Mouse (Mus musculus) myocyte (in vitro differentiated cells): Measurements from ENCODE around the gene A730061H03Rik. TPM values are rescaled to one million over a fixed set of nuclear protein-coding genes. Genes with fewer than 3 reads are reported as not detected.

Experiments used
- H3K27me3 ChIP-seq: one replicate; pipeline ENCODE4 v1.6.1; 2011; ENCODE audit not compliant: control insufficient read depth, insufficient read depth, insufficient read length
- H3K36me3 ChIP-seq: one replicate; pipeline ENCODE4 v1.6.1; 2011; ENCODE audit not compliant: control insufficient read depth, insufficient read depth
- H3K4me2 ChIP-seq: one replicate; pipeline ENCODE4 v1.6.1; 2011; ENCODE audit warnings: low read depth, control low read depth
- H3K4me3 ChIP-seq: one replicate; pipeline ENCODE4 v1.5.1; 2011; ENCODE audit warnings: mild to moderate bottlenecking, control low read depth, moderate library complexity
- H3K79me2 ChIP-seq: one replicate; pipeline ENCODE4 v1.6.1; 2011; ENCODE audit not compliant: control insufficient read depth, insufficient read depth
- H3ac ChIP-seq: one replicate; pipeline ENCODE4 v1.6.1; 2011; ENCODE audit not compliant: control insufficient read depth, insufficient read length
- CEBPB ChIP-seq: IDR thresholded peaks from 2 replicates; pipeline ENCODE4 v1.6.1; 2011; ENCODE audit warnings: mild to moderate bottlenecking, moderate library complexity; ENCODE audit not compliant: poor library complexity, insufficient read depth, severe bottlenecking
- E2F4 ChIP-seq: IDR thresholded peaks from one replicate; pipeline ENCODE4 v1.6.1; 2011; ENCODE audit warnings: mild to moderate bottlenecking, control low read depth, moderate library complexity; ENCODE audit not compliant: insufficient read depth
- MYOG ChIP-seq, 3 experiments: IDR thresholded peaks; one replicate each; pipeline ENCODE4 v1.6.1; 2011; ENCODE audit warnings: control low read depth in 2 of 3, low read depth in 2 of 3, mild to moderate bottlenecking in 2 of 3; ENCODE audit not compliant: insufficient read length in 2 of 3, control insufficient read depth in 1 of 3, insufficient read depth in 1 of 3
- POLR2A ChIP-seq: IDR thresholded peaks from one replicate; pipeline ENCODE4 v1.6.1; 2011; ENCODE audit warnings: low read depth, mild to moderate bottlenecking, control low read depth, moderate library complexity; ENCODE audit not compliant: insufficient read length
- POLR2AphosphoS2 ChIP-seq: IDR thresholded peaks from one replicate; pipeline ENCODE4 v1.6.1; 2011; ENCODE audit warnings: low read depth, control low read depth; ENCODE audit not compliant: insufficient read length
- REST ChIP-seq: IDR thresholded peaks from one replicate; pipeline ENCODE4 v1.6.1; 2011; ENCODE audit warnings: mild to moderate bottlenecking, control low read depth, moderate library complexity; ENCODE audit not compliant: insufficient read depth, insufficient read length
- TCF3 ChIP-seq: IDR thresholded peaks from one replicate; pipeline ENCODE4 v1.6.1; 2011; ENCODE audit warnings: low read depth, control low read depth; ENCODE audit not compliant: insufficient read length
- USF1 ChIP-seq: IDR thresholded peaks from one replicate; pipeline ENCODE4 v1.6.1; 2011; ENCODE audit warnings: low read depth, mild to moderate bottlenecking, control low read depth, moderate library complexity
- polyA plus RNA-seq: library from polyadenylated mRNA; unstranded; fragments of >200 nt; fragmentation: generic; extraction: Trizol; gene quantifications from one replicate; pipeline ENCODE4 v1.2.1, GENCODE M21; 2012; ENCODE audit warnings: missing spikeins

Gene A730061H03Rik
- polyA plus RNA-seq, 1 experiment, result 0.48 TPM

DNA sequence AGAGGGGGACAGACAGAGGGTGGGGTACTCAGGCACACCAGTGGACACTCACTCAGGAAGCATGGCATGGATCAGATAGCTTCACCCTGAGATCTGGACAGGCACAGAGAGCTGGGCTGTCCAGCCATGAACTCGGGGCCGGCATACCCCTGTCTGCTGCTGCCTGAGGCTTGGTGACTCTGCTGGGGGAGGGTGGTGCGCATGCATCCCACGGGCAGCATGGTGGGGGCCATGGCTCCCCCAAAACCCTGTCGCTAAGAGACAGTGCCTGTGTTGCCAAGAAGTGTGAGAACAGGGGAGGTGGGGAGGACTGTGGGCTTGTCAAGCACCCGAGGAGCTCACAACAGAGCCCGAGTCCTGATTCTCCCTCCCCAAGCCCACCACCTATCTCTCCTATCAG is 49.2 kb downstream of the A730061H03Rik start:
- no peak overlapping the region for H3ac ChIP-seq
- H3K36me3 ChIP-seq, result no peaks in the 10 kb centered on the region
- TF ChIP-seq MYOG (IDR thresholded peaks at IDR 0.05; ENCODE audit: control insufficient read depth in 1 of 3, insufficient read depth in 1 of 3, insufficient read length in 2 of 3, low read depth in 2 of 3), result no peak
- TF ChIP-seq TCF3, result no peak
- no peak for TF ChIP-seq USF1
- TF ChIP-seq POLR2AphosphoS2, result no peak
- TF ChIP-seq CEBPB, result no peak
- TF ChIP-seq REST, result no peak
- TF ChIP-seq E2F4, result no peak
- H3K79me2 ChIP-seq, result no peaks in the 10 kb centered on the region
- no peak overlapping the region for H3K4me2 ChIP-seq
- peaks cover 97% of the 10 kb centered on the region for H3K27me3 ChIP-seq
- no peak overlapping the region for H3K4me3 ChIP-seq

- TF ChIP-seq POLR2A, result no peak
- TF ChIP-seq REST, result no peak
- no peaks in the 10 kb centered on the region for H3K36me3 ChIP-seq
- no peak within 1 kb of the TSS for H3K4me2 ChIP-seq
- H3ac ChIP-seq, result no peak within 1 kb of the TSS
- H3K27me3 ChIP-seq, result peaks cover 97% of the 10 kb centered on the region
- no peaks in the 10 kb centered on the region for H3K79me2 ChIP-seq
- H3K4me3 ChIP-seq, result no peak within 1 kb of the TSS
Observed at GRCm38 (mm10) chr14:55510125-55510731, 50.0 kb downstream of the A730061H03Rik start, which contains the start of gene Cpne6. Gene Cpne6, plus strand, starts transcription at chr14:55510445.

Other genes with a start within 250 kb of the A730061H03Rik start
- gene Dhrs4, start 81.6 kb downstream of the A730061H03Rik start, polyA plus RNA-seq, result 29.6 TPM
- 0.08 TPM for gene Carmil3, start 69.8 kb downstream of the A730061H03Rik start, polyA plus RNA-seq
- gene Cpne6, start 50.0 kb downstream of the A730061H03Rik start, polyA plus RNA-seq, result not detected
- gene Nrl, start 35.4 kb downstream of the A730061H03Rik start, polyA plus RNA-seq, result not detected
- gene Pck2, start 20.1 kb downstream of the A730061H03Rik start, polyA plus RNA-seq, result 252 TPM
- gene Dcaf11, start 400 bp downstream of the A730061H03Rik start, polyA plus RNA-seq, result 38.7 TPM
- gene Fitm1, start 15.2 kb upstream of the A730061H03Rik start, polyA plus RNA-seq, result 12.8 TPM
- gene Psme1, start 17.7 kb upstream of the A730061H03Rik start, polyA plus RNA-seq, result 81.7 TPM
- gene Emc9, start 24.9 kb upstream of the A730061H03Rik start, polyA plus RNA-seq, result 18.5 TPM
- gene Psme2, start 30.7 kb upstream of the A730061H03Rik start, polyA plus RNA-seq, result 139 TPM
- gene Rnf31, start 31.3 kb upstream of the A730061H03Rik start, polyA plus RNA-seq, result 11.2 TPM
- 4.0 TPM for gene Irf9, start 43.2 kb upstream of the A730061H03Rik start, polyA plus RNA-seq
- not detected for gene Rec8, start 57.6 kb upstream of the A730061H03Rik start, polyA plus RNA-seq
- gene Ipo4, start 75.6 kb upstream of the A730061H03Rik start, polyA plus RNA-seq, result 109 TPM
- 0.17 TPM for gene Gm49378, start 77.5 kb upstream of the A730061H03Rik start, polyA plus RNA-seq
- 57.9 TPM for gene Tm9sf1, start 83.4 kb upstream of the A730061H03Rik start, polyA plus RNA-seq
- gene Tssk4, start 89.8 kb upstream of the A730061H03Rik start, polyA plus RNA-seq, result 0.18 TPM
- gene Mdp1, start 100.1 kb upstream of the A730061H03Rik start, polyA plus RNA-seq, result 21.3 TPM
- gene Gmpr2, start 111.5 kb upstream of the A730061H03Rik start, polyA plus RNA-seq, result 11.9 TPM
- 361 TPM for gene Nedd8, start 111.7 kb upstream of the A730061H03Rik start, polyA plus RNA-seq
- 12.0 TPM for gene Tinf2, start 121.4 kb upstream of the A730061H03Rik start, polyA plus RNA-seq
- gene Tgm1, start 153.5 kb upstream of the A730061H03Rik start, polyA plus RNA-seq, result 0.06 TPM
- gene Rabggta, start 161.9 kb upstream of the A730061H03Rik start, polyA plus RNA-seq, result 18.4 TPM
- gene Dhrs1, start 185.3 kb upstream of the A730061H03Rik start, polyA plus RNA-seq, result 76.3 TPM
- gene Nop9, start 185.3 kb upstream of the A730061H03Rik start, polyA plus RNA-seq, result 24.9 TPM
- 0.17 TPM for gene Cideb, start 198.1 kb upstream of the A730061H03Rik start, polyA plus RNA-seq
- gene Ltb4r2, start 201.0 kb upstream of the A730061H03Rik start, polyA plus RNA-seq, result 0.01 TPM
- 0.04 TPM for gene Ltb4r1, start 205.6 kb upstream of the A730061H03Rik start, polyA plus RNA-seq
- 0.06 TPM for gene Adcy4, start 223.7 kb upstream of the A730061H03Rik start, polyA plus RNA-seq
- 0.28 TPM for gene Ripk3, start 228.5 kb upstream of the A730061H03Rik start, polyA plus RNA-seq